Mouse (Mus musculus) pancreas, adult 10 weeks (tissue): ENCODE results near the gene Cebpz. TPM values are rescaled to one million over a fixed set of nuclear protein-coding genes. Genes with fewer than 3 reads are reported as not detected.

ENCODE experiments used
- polyA plus RNA-seq: library from polyadenylated mRNA; stranded (reverse); fragments of 350-450 nt; fragmentation: Illumina TruSeq; extraction: RNeasy Lipid Tissue Mini Kit (QIAGEN cat#74804); gene quantifications from one replicate; pipeline ENCODE4 v1.2.3, GENCODE M21; 2015; ENCODE audit warnings: low read depth, low replicate concordance; ENCODE audit not compliant: insufficient read depth

Cebpz gene
- polyA plus RNA-seq: 10.3 TPM

GRCm38 (mm10) chr17:78936466-78937228 is at the start of gene Cebpz, which contains the start of gene Ndufaf7:
Cebpz (minus strand) TSS chr17:78937066.
Ndufaf7 (plus strand) TSS chr17:78937136.

DNA sequence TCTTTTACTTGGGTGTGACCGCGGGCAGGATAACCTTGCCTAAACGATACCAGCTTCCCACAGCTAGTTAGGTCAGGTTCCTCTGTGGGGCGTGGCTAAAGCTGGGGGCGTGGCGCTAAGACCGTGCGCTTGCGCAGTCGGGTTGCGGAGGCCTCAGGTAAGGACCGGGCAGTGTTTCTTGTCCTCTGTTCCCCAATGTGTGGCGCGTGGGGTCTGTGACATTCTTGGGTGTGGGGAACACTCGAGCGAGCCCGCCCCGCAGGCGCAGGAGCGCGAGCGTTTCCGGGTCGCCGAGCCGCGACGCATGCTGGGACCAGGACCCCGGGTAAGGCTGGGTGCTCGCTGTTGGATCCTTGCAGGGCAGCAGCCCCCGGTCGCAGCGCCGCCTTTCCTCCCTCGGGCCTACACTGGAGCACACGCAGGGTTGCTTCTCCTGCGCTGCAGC is 20.5 kb downstream of the Cebpz start, which contains the start of gene Cebpzos:
TSS of gene Cebpzos (plus strand) at position 132 of the 445 bp plus-strand sequence.

DNA sequence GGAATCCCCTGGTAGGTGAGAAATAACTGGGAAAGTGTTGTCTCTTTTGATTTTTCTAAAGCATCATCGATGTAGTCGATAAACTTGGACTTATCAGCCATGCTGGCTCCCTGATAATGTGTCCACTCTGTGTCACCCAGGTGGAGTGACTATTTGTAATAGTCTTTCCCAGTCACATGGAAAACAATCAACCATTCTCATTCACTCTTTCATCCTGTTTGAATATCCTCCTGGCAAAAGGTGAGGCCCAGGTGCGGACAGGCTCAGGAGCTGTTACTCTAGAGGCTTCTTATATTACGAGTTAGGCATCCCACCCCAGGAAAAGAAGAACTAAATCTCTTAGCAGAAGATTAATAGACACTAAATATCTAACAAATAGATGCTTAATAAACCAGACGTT is 30.0 kb downstream of the Cebpz start, which contains the start of gene Sult6b1:
TSS of gene Sult6b1 (minus strand) at position 101 of the 400 bp plus-strand sequence.

GRCm38 (mm10) chr17:78882401-78883112 is 54.3 kb downstream of the Cebpz start, which contains the start of gene Eif2ak2:
Eif2ak2 (minus strand) TSS chr17:78882573.

Other genes with a start within 250 kb of the Cebpz start
- gene Strn, start 199.9 kb downstream of the Cebpz start, polyA plus RNA-seq: 2.1 TPM
- gene Heatr5b, start 101.7 kb downstream of the Cebpz start, polyA plus RNA-seq: 3.3 TPM
- gene Gpatch11, start 101.5 kb downstream of the Cebpz start, polyA plus RNA-seq: 10.3 TPM
- gene Eif2ak2, start 54.5 kb downstream of the Cebpz start, polyA plus RNA-seq: 3.3 TPM
- gene Sult6b1, start 30.1 kb downstream of the Cebpz start, polyA plus RNA-seq: not detected
- gene Cebpzos, start 20.6 kb downstream of the Cebpz start, polyA plus RNA-seq: 8.8 TPM
- 11.5 TPM for gene Ndufaf7, start 70 bp upstream of the Cebpz start, polyA plus RNA-seq
- gene Prkd3, start 83.8 kb upstream of the Cebpz start, polyA plus RNA-seq: 6.2 TPM
- 3.9 TPM for gene Qpct, start 114.8 kb upstream of the Cebpz start, polyA plus RNA-seq